Mouse (Mus musculus) fat pad, adult 2 months (tissue): ENCODE results near the gene Amhr2.

Experiments used
- DNase-seq: peaks from one replicate; pipeline ENCODE4 v3.0.0-alpha.2; 2011; ENCODE audit warnings: low read depth, low spot score; ENCODE audit errors: extremely low read depth

The Amhr2 gene

DNA sequence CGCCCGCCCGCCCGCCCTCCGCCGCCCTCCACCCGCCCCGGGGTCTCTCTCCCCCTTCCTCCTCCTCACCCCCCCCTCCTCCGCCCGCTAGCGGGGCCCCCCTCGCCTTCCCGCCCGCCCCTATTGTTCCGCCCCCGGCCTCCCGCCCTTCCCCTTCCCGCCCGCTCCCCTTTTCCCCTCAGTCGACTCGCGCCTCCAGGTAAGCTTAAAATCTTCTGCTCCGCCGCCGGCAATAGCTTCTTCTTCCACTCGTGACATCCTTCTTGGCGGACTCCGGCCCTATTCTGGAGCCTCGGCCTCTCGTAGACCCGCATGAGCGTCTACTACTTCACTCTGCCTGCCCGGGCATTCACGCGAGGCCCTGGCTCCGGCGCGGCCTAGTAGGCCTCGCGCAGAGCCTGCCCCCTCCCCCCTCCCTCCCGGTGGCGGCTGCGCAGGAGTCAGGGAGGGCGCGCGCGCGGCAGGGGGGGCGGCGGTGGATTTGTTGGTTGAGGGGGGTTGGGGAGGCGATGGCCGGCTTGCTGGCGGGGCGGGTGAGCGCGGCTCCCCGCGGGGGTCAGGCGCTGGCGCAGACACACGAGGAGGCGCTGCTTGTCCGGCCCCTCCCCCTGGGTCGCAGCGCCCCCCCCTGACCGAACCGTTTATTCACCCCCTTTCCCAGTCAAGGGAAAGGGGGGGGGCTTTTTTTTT is 25.6 kb downstream of the Amhr2 start:
- DNase-seq, result no peak

GRCm38 (mm10) chr15:102471295-102471645 is 26.1 kb downstream of the Amhr2 start:
- DNase-seq, result no peak

GRCm38 (mm10) chr15:102471727-102472126 is 26.6 kb downstream of the Amhr2 start:
- no peak for DNase-seq

DNA sequence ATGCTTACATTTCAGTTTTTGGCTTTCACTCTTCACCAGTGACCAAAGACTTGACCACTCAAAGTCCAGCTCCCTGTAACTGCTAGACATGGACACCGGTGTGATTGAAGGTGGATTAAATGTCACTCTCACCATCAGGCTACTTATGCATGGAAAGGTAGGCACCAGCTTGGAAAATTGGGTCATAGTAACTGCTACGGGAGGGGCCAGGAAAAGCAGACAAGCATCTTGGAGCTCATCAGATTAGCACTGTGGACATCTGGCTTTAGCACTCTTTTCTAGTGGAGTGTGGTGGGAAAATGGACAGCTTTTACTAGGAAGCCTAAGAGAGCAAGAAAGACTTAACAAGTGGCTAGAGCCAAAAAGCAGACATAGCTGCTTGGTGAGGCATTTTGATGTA is 28.1 kb downstream of the Amhr2 start:
- no peak for DNase-seq

GRCm38 (mm10) chr15:102474520-102474919 is 29.4 kb downstream of the Amhr2 start:
- DNase-seq, result no peak

DNA sequence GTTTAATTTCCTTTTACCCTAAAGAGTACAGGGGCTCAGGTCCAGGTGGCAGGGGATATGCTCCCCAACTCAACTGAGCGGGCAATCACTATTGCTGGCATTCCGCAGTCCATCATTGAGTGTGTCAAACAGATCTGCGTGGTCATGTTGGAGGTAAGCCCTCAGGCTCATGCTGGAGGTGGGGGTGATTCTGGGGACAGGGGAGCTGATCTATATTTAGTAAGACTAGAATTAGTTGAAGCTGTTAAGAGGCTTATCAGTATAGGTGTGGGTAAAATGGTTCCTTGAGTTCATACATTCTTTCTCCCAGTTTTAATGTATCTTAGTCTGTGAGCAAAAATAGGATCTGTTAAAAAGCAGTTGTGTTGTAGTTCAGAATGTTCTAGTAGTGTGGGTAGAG is 38.0 kb downstream of the Amhr2 start:
- no peak for DNase-seq

DNA sequence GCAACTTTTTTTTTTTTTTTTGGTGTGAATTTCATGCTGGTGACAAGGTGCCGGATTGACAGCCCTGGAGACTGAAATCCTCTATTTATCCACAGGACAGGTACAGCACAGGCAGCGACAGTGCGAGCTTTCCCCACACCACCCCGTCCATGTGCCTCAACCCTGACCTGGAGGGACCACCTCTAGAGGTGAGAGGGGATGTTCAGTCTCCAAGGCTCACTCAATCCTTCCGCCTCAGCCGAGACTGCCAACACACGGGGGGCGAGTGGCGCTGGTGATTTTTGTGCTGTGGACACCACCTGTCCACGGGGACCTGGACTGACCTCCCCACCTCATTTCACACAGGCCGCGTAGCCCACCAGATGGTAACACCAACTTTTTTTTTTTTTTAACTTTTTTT is 40.7 kb downstream of the Amhr2 start:
- no peak for DNase-seq

DNA sequence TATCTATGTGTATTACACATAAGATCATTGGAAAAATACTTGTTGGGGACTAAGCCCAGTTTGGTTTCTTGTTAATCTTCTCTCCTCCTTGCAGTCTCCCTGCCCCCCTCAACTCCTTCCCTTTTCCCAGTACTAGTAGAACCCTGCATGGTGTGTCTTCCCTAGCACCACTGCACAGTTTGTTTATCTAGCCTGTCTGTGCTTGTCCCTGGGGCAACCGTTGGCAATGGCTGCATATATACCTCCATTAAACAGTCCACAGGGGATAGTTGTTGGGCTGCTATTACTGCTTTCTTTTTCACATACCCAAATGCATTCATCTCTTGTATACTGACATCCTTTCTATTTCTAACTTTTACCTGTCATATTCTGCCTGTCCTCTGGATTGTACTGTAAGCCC is 42.5 kb downstream of the Amhr2 start:
- no peak for DNase-seq

DNA sequence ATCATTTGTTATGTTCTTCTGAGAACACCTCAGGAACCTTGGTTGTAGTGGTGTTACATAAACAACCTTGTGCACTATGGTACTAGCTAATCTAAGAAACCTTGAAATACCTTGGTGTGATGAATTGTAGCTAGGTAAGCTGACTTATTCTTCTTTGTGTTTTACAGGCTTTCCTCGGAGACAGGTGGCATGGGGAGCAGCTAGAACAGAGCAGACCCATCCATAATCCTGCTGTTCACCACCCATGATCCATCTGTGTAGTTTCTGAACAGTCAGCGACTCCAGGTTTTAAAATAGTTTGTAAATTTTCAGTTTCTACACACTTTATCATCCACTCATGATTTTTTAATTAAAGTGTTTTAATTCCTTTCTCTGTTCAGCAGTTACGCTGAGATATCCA is 53.2 kb downstream of the Amhr2 start:
- no peak for DNase-seq

DNA sequence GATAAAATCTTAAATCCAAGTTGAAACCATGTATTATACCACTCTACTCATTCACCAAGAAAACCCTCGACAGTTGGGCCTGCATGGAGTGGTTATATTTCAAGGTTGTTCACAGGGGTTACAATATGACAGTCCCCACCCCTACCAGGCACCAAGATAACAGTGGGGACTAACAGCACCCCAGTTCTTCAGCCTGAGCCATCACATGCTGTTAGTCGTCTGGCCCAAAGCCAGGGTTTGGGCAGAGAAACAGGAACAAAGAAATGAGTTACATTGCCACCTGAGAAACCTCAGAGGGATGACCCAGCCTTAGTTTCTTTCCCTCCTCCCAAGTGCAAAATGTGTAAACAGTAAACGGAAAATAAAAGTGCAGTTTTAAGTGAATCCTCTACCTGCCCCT is 54.2 kb downstream of the Amhr2 start:
- no peak for DNase-seq

DNA sequence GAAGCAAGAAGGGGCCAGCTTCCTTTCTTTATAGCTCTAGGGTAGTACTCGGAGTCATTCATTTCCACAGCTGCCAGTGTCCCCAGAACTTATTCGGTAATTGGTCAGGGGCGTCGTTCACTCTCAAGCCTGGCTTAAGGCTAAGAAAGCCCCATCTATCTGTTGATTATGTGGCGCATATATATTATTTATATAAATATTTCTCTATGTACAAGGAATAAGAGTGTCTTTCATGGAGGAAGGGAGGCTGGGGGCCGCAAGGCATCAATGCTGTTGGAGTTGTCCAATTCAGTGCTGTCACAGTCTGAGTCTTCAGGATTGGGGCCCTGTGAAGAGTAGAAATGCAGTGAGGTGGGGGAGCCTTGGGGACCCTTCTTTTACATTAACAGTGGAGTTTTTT is 54.7 kb downstream of the Amhr2 start:
- DNase-seq, result no peak

GRCm38 (mm10) chr15:102500479-102500878 is 55.3 kb downstream of the Amhr2 start:
- no peak for DNase-seq

- no peak for DNase-seq
These were observed 56.1 kb downstream of the Amhr2 start for GRCm38 (mm10) chr15:102501084-102501814.

GRCm38 (mm10) chr15:102502254-102502840 is 57.2 kb downstream of the Amhr2 start:
- no peak for DNase-seq

- DNase-seq, result no peak
These were observed 58.3 kb downstream of the Amhr2 start, which contains the start of gene Gm10337 for GRCm38 (mm10) chr15:102503447-102503846. Gene Gm10337 (plus strand): TSS chr15:102503722.
